Mouse (Mus musculus): ENCODE measurements around the gene Fcer1g.

DNA sequence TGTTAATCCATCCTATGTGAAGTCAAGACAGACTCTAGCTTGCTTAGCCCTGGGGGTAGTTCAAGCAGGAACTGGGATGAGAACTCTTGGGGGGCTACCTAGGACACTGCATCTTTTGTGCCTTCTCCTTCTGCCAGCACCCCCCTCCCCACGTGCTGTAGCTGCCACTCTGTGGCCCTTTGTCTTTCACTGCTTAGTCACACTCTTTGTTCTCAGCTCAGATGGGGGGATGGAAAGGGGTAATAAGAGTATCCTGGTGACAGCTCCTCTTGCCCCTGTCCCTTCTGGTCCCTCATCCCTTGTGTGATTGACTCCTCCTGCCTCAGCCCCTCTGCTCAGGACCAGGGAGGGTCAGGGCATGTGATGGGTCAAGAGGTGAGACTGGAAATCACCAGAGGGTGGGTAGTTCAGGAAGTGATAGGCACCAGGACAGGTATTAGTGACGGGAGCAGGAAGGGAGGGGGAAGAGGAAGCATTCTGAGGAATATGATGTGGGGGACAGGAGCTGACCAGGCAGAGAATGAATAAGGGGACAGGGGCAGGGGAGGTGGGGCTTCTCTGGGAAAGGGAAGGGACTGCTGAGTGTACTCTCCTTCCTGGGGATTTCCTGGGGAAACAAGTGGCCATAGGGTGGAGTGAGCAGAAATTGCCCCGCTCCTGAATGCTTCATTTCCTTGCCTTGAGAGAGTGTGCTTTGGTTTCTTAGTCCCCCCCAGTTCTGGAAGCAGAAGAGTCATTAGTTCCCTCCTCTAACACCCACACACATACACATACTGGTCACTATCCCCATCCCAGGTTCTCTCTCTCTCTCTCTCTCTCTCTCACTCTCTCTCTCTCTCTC, 14.4 kb upstream of the Fcer1g start:
- no peak for TF ChIP-seq CTCF (IDR thresholded peaks at IDR 0.05; ENCODE audit: extremely low read depth, insufficient read depth, low read length)
- no peak for TF ChIP-seq POLR2A (IDR thresholded peaks at IDR 0.05; ENCODE audit: extremely low read depth, insufficient read depth, low read length)

Measured in cortical plate, adult 2 months (tissue).